Mouse (Mus musculus) kidney, adult 2 months (tissue): ENCODE results near the gene Dnaaf3.

Experiments
- CTCF ChIP-seq: fragments of 200-500 bp; conservative IDR thresholded peaks from 2 replicates; pipeline ENCODE4 v1.5.1; 2011; ENCODE audit warnings: low read depth, mild to moderate bottlenecking, control low read depth, low read length, moderate library complexity, mixed read lengths; ENCODE audit not compliant: insufficient read depth, insufficient read length
- POLR2A ChIP-seq: fragments of 200-500 bp; IDR thresholded peaks from one replicate; pipeline ENCODE4 v1.6.1; 2011; ENCODE audit warnings: low read depth, low read length, control low read depth

DNA sequence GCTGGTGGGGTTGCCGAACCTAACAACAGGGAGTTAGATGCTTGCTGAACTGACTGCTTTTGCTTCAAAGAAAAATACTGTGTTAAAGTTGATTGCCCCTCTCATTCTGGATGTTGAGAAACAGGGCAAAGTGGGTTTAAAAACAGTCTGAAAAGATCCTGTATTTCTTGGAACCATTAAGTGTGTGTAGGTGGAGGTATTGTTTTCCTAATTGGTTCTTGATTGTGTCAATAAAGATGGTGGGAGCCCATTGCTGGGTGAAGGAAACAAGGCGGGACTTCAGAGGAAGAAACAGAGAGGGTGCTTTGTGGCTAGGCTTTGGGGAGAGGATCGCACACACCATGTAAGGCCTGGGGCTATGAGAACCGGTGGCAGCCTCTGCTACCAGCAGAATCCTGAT, 4.9 kb upstream of the Dnaaf3 start:
- TF ChIP-seq POLR2A (no peak), CTCF (no peak)
